Mouse (Mus musculus) A20 (cell line): ENCODE measurements at regions not wholly inside any gene's neighbourhood (a gene's known extent, or its start where the extent isn't known, plus 50 kb on each side); places are given as distances from the start of the nearest gene placed in this dataset.
A peak's percentile ranks its signal among the peaks of the same experiment; 100 is the strongest.

Experiments
- DNase-seq: peaks from one replicate; pipeline ENCODE4 v3.0.0-alpha.2; 2011; ENCODE audit warnings: low read depth, low spot score

DNA sequence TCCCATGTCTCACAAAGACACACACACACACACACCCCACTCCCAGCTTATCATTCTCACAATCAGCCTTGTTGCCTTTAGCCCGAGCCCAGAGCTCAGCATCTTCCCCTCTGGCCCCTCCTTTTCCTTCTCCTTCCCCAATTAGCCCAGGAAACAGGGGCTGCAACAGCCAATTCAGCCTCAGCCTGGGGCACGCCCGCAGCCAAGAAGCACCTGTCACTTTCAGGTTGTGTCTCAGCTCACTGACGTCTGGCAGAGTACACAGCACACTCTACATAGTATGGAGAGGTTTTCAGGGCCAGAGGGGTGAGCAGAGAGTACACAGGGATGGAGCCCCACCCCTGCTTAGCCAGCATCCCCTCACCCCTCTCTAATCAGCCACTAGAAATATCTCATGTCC, 106.4 kb downstream of the Plxna1 start:
- DNase-seq, result peak; percentile 34

DNA sequence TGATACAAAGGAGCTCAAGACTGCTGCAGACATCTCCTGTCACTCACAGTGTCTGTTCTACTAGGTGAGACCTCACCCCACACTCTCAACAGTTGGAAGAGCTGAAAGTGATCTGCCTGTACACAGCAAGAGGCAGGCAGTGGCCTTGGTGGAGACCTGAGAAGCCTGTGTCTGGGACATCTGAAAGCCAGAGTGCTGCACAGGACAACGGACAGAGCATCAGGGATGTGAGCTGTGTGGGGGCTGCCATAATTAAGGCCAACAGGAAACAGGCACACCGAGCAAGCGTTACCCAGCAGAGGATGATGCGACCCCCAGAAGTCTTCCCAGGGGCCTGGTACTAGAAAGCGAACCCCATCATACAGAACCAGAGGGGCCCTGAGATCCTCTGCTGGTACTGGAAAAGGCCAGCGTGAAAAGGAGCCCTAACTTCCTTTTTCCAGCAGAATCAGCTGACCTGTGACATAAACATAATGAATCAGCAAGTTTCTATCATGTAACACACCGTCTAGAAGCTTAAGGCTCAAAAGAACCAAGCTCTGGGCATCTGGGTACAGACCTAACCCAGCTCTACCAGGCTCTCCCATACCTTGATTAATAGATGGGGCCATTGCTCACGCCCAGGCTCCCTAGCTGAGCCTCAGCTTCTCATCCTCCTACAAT, 105.7 kb downstream of the Plxna1 start:
- DNase-seq, result peak; percentile 23

DNA sequence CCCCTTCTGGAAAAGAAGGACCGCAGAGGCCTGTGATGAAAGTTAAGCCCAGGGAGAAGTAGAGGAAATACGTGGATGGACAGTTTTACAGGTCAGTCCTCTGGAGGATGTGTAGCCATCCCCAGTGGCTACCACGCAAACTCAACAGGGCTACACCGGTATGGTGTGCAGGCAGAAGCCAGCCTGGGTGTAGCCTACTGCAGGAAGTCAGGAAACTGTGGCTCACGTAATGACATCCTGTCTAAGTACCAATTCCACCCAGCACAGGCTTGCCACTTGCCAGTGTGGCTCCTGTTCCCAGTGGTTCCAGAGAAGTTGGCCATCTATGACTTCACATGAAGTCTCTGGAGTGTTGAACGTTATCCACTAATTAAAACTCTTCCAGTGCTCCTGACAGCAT, 105.0 kb downstream of the Plxna1 start:
- no peak for DNase-seq

DNA sequence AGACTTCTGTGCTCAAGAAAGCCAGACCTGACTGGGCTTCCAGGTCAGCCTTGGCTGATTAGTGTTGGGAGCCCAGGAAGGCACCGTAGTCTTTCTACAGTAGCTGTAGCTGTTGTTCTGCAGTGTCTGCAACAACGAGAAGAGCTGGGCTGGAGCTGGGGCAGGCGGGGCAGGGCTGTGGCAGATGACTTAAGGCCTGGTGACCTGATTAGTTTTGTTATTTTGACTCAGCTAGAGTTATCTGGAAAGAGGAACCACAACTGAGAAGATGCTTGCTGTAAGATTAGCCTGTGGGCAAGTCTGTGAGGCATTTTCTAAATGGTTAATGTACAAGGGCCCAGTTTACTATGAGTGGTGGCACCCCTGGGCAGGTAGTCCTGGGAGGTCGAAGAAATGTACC, 104.3 kb downstream of the Plxna1 start:
- DNase-seq, result peak; percentile 80

DNA sequence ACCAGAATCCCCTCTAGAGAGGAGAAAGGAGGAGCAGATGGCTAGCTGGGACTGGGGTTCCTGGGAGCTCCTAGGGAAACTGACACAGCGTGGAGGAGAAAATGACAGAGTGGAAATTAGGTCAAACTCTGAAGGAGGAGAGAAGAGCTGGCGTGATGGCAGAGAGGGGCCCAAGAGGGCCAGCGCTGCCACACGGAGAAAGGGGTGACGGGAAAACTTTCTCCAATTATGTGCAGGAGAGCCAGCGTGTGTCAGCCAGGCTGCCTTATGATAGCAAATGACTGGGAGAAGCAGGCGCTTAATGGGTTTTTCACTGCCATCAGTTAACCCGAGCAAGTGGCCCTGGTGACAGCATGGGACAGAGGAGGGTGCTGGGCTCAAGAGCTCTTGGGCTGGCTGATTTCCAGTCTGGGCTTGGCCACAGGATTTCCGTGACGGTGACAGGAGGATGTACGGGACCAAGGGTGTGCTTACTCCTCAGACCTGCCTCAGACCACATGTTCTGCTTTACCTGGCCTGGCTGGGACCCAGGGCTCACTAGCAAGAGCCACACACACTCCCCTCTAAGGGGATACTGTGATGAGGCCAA, 102.9 kb downstream of the Plxna1 start:
- no peak for DNase-seq

DNA sequence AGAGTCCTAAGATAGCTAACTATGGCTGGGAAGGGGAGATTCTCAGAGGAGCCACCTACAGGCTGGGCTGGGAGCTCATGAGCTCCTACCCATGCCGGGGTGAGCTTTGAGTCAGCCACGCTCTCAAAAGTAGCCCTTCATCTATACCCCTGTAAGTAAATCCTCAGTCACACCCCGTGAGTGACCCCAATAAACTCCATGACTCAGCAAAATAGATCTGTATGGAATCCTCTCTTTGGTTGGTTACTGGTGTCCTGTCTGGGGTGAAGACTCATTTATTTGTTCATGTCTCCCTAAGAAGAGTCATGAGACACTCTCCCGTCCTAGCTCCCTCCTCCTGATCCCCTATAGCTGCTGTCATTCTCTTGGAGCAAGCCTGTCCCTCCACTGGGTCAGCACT, 99.5 kb downstream of the Plxna1 start:
- DNase-seq, result no peak

DNA sequence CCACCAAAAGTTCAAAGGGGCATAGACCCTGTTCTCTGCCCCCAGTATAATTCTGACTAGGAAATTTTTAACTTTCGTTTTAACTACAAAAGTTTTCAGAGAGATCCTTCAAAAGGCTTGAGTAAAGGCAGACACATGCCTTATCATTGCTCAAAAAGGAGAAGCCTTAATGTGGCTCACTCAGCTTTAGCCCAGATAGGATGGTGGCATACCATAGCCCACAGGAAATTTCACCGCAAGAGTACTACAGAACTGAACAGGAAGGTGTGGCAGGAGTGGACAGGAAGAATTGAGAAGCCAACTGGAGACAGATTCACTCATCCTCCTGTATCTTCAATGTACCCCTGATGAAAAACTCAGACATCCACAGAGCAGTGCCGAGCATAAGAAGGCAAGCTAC, 97.1 kb downstream of the Plxna1 start:
- DNase-seq, result no peak
